Mouse (Mus musculus) olfactory bulb, adult 2 months (tissue): ENCODE data around the gene Farp1.

Experiments
- CTCF ChIP-seq: fragments of 200-500 bp; IDR thresholded peaks from 2 replicates; pipeline ENCODE4 v1.5.1; 2012; ENCODE audit warnings: low read depth, mild to moderate bottlenecking, low read length, moderate library complexity; ENCODE audit not compliant: insufficient read depth
- POLR2A ChIP-seq: fragments of 200-500 bp; IDR thresholded peaks from 2 replicates; pipeline ENCODE4 v1.6.1; 2012; ENCODE audit warnings: mild to moderate bottlenecking, low read depth, low read length, moderate library complexity; ENCODE audit not compliant: insufficient read depth

GRCm38 (mm10) chr14:121281336-121281710, 246.3 kb downstream of the Farp1 start:
- TF ChIP-seq POLR2A, result no peak
- no peak for TF ChIP-seq CTCF
